Mouse (Mus musculus): ENCODE results near the gene Prkce. TPM values are rescaled to one million over a fixed set of nuclear protein-coding genes. Genes with fewer than 3 reads are reported as not detected.
A peak's percentile ranks its signal among the peaks of the same experiment; 100 is the strongest.

Gene Prkce
- polyA plus RNA-seq, 1 experiment from 2014 or later: 9.0 TPM

- Histone ChIP-seq H3K9ac (no peak overlapping the region), H3K4me2 (no peak overlapping the region), H3K27ac (0 out of 2 replicates have a peak overlapping the region, but pooled peaks have one; percentile 4), H3K36me3 (no peaks in the 10 kb centered on the region), H3K4me1 (peaks cover 20% of the 10 kb centered on the region), H3K9me3 (no peaks in the 10 kb centered on the region), H3K27me3 (no peaks in the 10 kb centered on the region), H3K4me3 (no peak overlapping the region)
- 73% methylated on average over 8 of the region's 8 CpGs for WGBS
- ATAC-seq (ENCODE audit: insufficient number of reproducible peaks, insufficient read depth, low FRiP score, low TSS enrichment, low read depth): no peak
Measured at GRCm38 (mm10) chr17:86313413-86314139, 146.0 kb downstream of the Prkce start.

GRCm38 (mm10) chr17:86315874-86316273 lies 148.3 kb downstream of the Prkce start:
- Histone ChIP-seq H3K9me3 (no peaks in the 10 kb centered on the region), H3K27ac (no peak overlapping the region), H3K4me2 (no peak overlapping the region), H3K9ac (no peak overlapping the region), H3K36me3 (no peaks in the 10 kb centered on the region), H3K4me3 (no peak overlapping the region), H3K27me3 (no peaks in the 10 kb centered on the region), H3K4me1 (peaks cover 17% of the 10 kb centered on the region)
- no peak for ATAC-seq (ENCODE audit: insufficient number of reproducible peaks, insufficient read depth, low FRiP score, low TSS enrichment, low read depth)
- 92% methylated on average over 4 of the region's 4 CpGs for WGBS

- Histone ChIP-seq H3K36me3 (no peaks in the 10 kb centered on the region), H3K27ac (no peak overlapping the region), H3K9ac (no peak overlapping the region), H3K9me3 (no peaks in the 10 kb centered on the region), H3K4me2 (no peak overlapping the region), H3K4me3 (no peak overlapping the region), H3K27me3 (no peaks in the 10 kb centered on the region), H3K4me1 (peaks cover 12% of the 10 kb centered on the region; the same call in 1 of the 2 replicates)
- 90% methylated on average over 5 of the region's 5 CpGs for WGBS
- ATAC-seq (ENCODE audit: insufficient number of reproducible peaks, insufficient read depth, low FRiP score, low TSS enrichment, low read depth): no peak
Measured at GRCm38 (mm10) chr17:86316771-86317170, 149.2 kb downstream of the Prkce start.

- WGBS: 71% methylated on average over 4 of the region's 4 CpGs
- Histone ChIP-seq H3K36me3 (no peaks in the 10 kb centered on the region), H3K9ac (no peak overlapping the region), H3K4me3 (no peak overlapping the region), H3K4me2 (no peak overlapping the region), H3K4me1 (peaks cover 12% of the 10 kb centered on the region; the same call in 1 of the 2 replicates), H3K9me3 (no peaks in the 10 kb centered on the region), H3K27me3 (no peaks in the 10 kb centered on the region), H3K27ac (no peak overlapping the region)
- ATAC-seq (ENCODE audit: insufficient number of reproducible peaks, insufficient read depth, low FRiP score, low TSS enrichment, low read depth): no peak
Measured at GRCm38 (mm10) chr17:86317197-86317596, 149.6 kb downstream of the Prkce start.

- Histone ChIP-seq H3K36me3 (no peaks in the 10 kb centered on the region), H3K9me3 (no peaks in the 10 kb centered on the region), H3K27me3 (no peaks in the 10 kb centered on the region), H3K4me3 (no peak overlapping the region), H3K9ac (no peak overlapping the region), H3K27ac (no peak overlapping the region), H3K4me1 (peaks cover 19% of the 10 kb centered on the region), H3K4me2 (no peak overlapping the region)
- WGBS: 90% methylated on average over 13 of the region's 13 CpGs
- ATAC-seq (ENCODE audit: insufficient number of reproducible peaks, insufficient read depth, low FRiP score, low TSS enrichment, low read depth): no peak
Measured at GRCm38 (mm10) chr17:86319967-86320602, 152.5 kb downstream of the Prkce start.

- peaks cover 31% of the 10 kb centered on the region for H3K4me1 ChIP-seq
- no peaks in the 10 kb centered on the region for H3K27me3 ChIP-seq
- WGBS: 73% methylated on average over 5 of the region's 5 CpGs
- H3K4me3 ChIP-seq: no peak overlapping the region
- no peak overlapping the region for H3K27ac ChIP-seq
- no peak overlapping the region for H3K9ac ChIP-seq
- ATAC-seq (ENCODE audit: insufficient number of reproducible peaks, insufficient read depth, low FRiP score, low TSS enrichment, low read depth): no peak
- H3K4me2 ChIP-seq: no peak overlapping the region
- no peaks in the 10 kb centered on the region for H3K9me3 ChIP-seq
- no peaks in the 10 kb centered on the region for H3K36me3 ChIP-seq
Measured at GRCm38 (mm10) chr17:86322840-86323239, 155.3 kb downstream of the Prkce start.

- Histone ChIP-seq H3K4me1 (peaks cover 34% of the 10 kb centered on the region), H3K36me3 (no peaks in the 10 kb centered on the region), H3K4me2 (no peak overlapping the region), H3K9me3 (no peaks in the 10 kb centered on the region), H3K4me3 (no peak overlapping the region), H3K27ac (no peak overlapping the region), H3K9ac (no peak overlapping the region), H3K27me3 (no peaks in the 10 kb centered on the region)
- ATAC-seq (ENCODE audit: insufficient number of reproducible peaks, insufficient read depth, low FRiP score, low TSS enrichment, low read depth): no peak
- 53% methylated on average over 4 of the region's 4 CpGs for WGBS
Measured at GRCm38 (mm10) chr17:86323310-86323709, 155.7 kb downstream of the Prkce start.

- ATAC-seq (ENCODE audit: insufficient number of reproducible peaks, insufficient read depth, low FRiP score, low TSS enrichment, low read depth): no peak
- no peak overlapping the region for H3K4me3 ChIP-seq
- H3K27me3 ChIP-seq: no peaks in the 10 kb centered on the region
- H3K36me3 ChIP-seq: no peaks in the 10 kb centered on the region
- H3K4me2 ChIP-seq: no peak overlapping the region
- H3K9ac ChIP-seq: no peak overlapping the region
- H3K9me3 ChIP-seq: no peaks in the 10 kb centered on the region
- no peak overlapping the region for H3K27ac ChIP-seq
- peaks cover 42% of the 10 kb centered on the region for H3K4me1 ChIP-seq
- WGBS: 66% methylated on average over 6 of the region's 6 CpGs
Measured at GRCm38 (mm10) chr17:86323909-86324686, 156.5 kb downstream of the Prkce start.

GRCm38 (mm10) chr17:86324756-86325155 lies 157.2 kb downstream of the Prkce start:
- H3K27ac ChIP-seq: no peak overlapping the region
- no peak overlapping the region for H3K9ac ChIP-seq
- no peaks in the 10 kb centered on the region for H3K27me3 ChIP-seq
- 81% methylated on average over 7 of the region's 7 CpGs for WGBS
- no peaks in the 10 kb centered on the region for H3K36me3 ChIP-seq
- H3K9me3 ChIP-seq: no peaks in the 10 kb centered on the region
- H3K4me3 ChIP-seq: no peak overlapping the region
- peaks cover 48% of the 10 kb centered on the region for H3K4me1 ChIP-seq
- no peak overlapping the region for H3K4me2 ChIP-seq
- no peak for ATAC-seq (ENCODE audit: insufficient number of reproducible peaks, insufficient read depth, low FRiP score, low TSS enrichment, low read depth)

GRCm38 (mm10) chr17:86325317-86325716 lies 157.7 kb downstream of the Prkce start:
- no peak overlapping the region for H3K27ac ChIP-seq
- H3K9ac ChIP-seq: no peak overlapping the region
- H3K4me1 ChIP-seq: peaks cover 54% of the 10 kb centered on the region
- H3K4me2 ChIP-seq: no peak overlapping the region
- ATAC-seq (ENCODE audit: insufficient number of reproducible peaks, insufficient read depth, low FRiP score, low TSS enrichment, low read depth): no peak
- 83% methylated on average over 10 of the region's 10 CpGs for WGBS
- no peaks in the 10 kb centered on the region for H3K9me3 ChIP-seq
- no peak overlapping the region for H3K4me3 ChIP-seq
- H3K27me3 ChIP-seq: no peaks in the 10 kb centered on the region
- no peaks in the 10 kb centered on the region for H3K36me3 ChIP-seq

- no peak overlapping the region for H3K4me2 ChIP-seq
- ATAC-seq (ENCODE audit: insufficient number of reproducible peaks, insufficient read depth, low FRiP score, low TSS enrichment, low read depth): no peak
- no peak overlapping the region for H3K9ac ChIP-seq
- WGBS: 73% methylated on average over 4 of the region's 4 CpGs
- peaks cover 68% of the 10 kb centered on the region for H3K4me1 ChIP-seq
- no peaks in the 10 kb centered on the region for H3K36me3 ChIP-seq
- no peaks in the 10 kb centered on the region for H3K9me3 ChIP-seq
- no peak overlapping the region for H3K27ac ChIP-seq
- no peak overlapping the region for H3K4me3 ChIP-seq
- no peaks in the 10 kb centered on the region for H3K27me3 ChIP-seq
Measured at GRCm38 (mm10) chr17:86327958-86328357, 160.4 kb downstream of the Prkce start.

Measured in embryonic facial prominence, embryonic 13.5 days (tissue).